Mouse (Mus musculus) cerebellum, postnatal 25 days (tissue): ENCODE results near the gene Abtb2.
A peak's percentile ranks its signal among the peaks of the same experiment; 100 is the strongest.

Source experiments
- DNase-seq, 2 experiments: peaks; one replicate each; pipeline ENCODE4 v3.0.0; 2021; ENCODE audit warnings: mixed read lengths in 2 of 2

Abtb2 gene

GRCm38 (mm10) chr2:103586423-103586822 is 20.3 kb downstream of the Abtb2 start:
- no peak for DNase-seq

DNA sequence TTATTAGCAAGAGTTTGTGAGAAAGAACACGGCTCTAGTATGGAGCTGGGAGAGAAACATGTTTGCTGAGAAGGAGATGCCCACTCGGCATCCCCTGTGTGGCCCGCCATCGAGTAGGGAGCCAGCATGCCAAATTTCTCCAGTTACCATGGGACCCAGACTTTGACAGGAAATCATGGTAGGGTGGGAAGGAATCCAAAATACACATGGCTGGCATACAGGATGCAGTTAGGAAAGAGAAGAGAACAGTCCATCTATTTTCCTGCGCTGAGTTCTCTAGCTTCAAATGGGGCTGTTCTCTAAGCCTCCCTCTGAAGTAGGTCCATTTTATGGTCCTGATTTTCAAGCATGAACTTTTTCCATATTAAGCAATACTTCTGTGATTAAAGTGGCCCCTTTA is 22.7 kb downstream of the Abtb2 start:
- no peak for DNase-seq

- no peak for DNase-seq
Measured at GRCm38 (mm10) chr2:103589400-103589799, 23.3 kb downstream of the Abtb2 start.

DNA sequence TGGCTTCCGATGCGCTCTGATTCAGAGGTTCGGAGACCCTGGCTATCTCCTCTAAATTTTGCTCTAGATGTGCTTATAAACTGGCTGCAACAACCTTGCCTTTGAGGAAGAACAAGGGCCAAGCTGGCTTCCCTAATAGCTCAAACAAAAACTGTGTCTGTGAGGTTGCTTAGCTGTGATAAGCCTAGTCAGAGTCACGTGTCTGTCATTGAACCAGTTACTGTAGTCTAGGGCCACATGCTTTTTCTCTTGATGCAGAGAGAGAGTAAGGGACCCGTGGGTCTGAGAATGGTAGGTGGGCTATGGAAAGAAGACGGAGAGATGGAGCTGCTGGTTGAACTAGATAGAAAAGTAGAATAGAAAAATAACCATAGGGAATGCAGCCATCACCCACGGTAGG is 24.5 kb downstream of the Abtb2 start:
- DNase-seq: no peak

DNA sequence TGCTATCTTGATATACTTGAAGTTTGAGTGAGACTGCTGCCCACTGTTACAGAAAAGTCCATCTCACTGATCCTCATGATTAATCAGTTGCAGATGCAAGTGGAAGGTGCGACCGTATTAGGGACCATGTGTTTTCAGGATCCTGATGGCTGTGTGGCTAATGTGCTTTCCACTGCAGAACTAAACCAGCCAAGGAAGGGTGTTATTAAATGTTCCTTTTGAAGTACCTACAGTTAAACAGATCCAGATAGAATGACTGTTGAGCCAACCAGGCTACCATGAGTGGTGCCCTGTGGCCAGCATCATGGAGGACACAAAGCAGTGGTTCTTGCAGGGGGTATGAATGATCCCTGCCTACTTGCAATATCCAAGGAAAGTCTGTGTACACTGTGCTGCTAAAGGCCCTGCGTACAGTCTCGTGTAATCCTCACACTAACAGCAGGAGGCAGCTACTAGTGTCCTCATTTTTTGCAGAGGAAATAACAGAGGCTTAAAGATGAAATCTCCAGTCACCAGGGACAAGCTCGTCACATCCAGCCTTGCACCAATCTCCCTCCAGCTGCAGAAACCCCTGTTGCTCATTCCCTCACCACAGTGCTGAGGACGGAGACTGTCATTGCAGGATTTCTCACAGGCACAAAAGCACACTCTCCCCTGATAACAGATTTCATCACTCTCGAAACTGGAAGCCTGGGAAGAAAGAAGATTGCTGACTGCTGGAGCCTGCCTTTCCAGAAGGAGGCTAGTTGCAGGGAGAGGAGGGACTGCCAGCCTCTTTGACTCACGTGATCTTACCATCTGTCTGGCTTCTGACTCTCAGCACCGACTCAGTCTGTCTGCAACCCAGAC is 25.9 kb downstream of the Abtb2 start:
- peak in 1 of 2 experiments; percentile 69 for DNase-seq

DNA sequence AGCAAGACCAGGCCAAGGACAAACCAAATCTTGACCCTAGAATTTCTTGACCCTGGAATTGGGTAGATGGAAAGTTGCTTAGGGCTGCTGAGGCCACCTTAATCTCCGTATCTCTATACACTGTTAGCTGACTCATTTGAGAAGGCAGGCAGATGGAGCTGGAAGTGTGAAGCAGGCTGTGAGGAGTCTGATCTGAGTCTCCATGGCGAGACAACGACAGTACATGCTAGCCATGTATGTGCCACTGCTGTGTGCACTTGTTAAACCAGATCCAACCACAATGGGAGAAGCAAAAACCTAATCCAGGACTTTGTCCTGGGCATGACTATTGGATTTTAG is 26.4 kb downstream of the Abtb2 start:
- peak in 1 of 2 experiments; percentile 70 for DNase-seq

- DNase-seq: no peak
Measured at GRCm38 (mm10) chr2:103594592-103595011, 28.5 kb downstream of the Abtb2 start.

DNA sequence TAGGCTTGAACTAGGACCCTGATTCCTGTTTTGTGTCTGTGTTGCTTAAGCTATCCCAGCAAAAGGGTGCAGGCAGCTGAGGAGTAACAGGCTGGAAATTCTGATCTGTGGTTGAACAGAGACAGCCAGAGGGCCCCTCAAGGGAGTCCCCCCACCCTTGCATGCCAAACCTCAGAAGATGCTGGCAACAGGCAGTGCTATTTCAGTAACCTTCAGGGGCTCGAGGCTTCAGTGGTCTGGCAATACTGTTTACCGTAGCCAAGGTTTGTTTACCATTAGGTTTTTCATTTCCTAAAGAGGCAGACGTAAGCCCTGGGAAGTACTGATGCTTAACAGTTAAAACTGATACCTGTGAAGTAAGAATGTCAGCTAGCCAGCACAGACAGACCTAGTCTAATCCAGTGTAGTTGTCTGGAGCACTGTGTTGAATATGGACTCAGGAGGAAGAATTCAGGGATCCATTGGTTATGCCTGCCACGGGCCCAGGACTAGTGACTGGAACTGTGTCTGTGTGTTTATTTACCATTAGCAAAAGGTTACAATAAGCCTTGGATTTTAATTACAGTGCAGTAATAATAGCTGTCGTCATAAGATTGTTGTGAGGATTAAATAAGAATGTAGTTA is 29.0 kb downstream of the Abtb2 start:
- DNase-seq: no peak

- DNase-seq: no peak
Measured at GRCm38 (mm10) chr2:103599296-103599695, 33.2 kb downstream of the Abtb2 start.

DNA sequence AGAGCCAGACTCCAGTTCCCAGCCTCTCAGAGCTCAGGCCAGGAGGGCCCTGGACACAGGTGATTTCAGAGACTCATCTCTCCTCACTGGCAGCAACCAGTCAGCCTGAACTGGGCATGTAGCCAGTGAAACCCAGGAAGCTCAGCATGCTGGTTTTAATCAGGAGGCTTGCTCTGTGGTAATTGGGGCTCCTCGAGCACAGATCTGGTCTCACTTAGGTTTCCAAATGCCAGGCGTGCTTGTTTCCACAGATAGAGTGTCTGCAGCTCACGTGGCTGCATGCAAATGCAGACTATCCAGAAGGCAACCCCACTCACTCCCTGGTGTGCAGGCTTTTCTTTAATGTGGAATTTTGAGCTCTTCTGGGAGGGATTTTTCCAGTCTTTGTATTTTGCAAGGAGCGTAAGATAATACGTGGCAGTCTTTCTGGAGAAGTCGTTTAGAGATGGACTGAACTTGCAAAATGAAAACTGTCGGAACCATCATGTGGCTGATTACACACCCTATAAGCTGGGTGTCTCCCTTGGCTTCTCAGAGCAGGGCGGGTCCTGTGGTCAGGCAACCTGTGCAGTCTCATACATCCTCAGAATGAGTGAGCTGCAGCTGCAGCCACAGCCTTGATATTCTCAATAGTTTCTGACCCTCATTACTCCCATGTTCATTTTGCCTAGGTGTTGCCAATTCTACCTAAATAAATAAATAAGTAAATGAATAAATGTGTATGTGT is 34.2 kb downstream of the Abtb2 start:
- peak; percentile 54 to 68 for DNase-seq

- DNase-seq: no peak
Measured at GRCm38 (mm10) chr2:103601126-103601525, 35.0 kb downstream of the Abtb2 start.

GRCm38 (mm10) chr2:103601531-103601930 is 35.4 kb downstream of the Abtb2 start:
- no peak for DNase-seq

DNA sequence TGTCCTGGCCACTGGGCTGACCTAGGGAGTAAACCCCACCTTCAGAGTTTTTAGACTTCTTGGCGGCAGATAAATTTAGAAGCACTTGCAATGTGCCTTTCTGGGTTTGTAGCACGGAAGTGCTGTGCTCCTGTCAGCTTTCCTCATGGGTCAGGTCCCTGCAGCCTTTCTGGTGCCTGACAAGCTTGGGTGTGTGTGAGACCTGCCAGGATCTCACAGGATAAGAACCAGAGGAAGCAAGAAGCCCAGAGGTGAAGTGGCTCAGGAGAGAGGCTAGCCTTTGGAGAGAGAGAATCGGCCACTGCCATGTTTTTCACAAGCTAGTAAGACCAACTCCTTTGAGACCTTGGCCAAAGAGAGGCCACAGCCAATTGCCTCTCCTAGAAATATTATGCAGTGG is 37.1 kb downstream of the Abtb2 start:
- no peak for DNase-seq

DNA sequence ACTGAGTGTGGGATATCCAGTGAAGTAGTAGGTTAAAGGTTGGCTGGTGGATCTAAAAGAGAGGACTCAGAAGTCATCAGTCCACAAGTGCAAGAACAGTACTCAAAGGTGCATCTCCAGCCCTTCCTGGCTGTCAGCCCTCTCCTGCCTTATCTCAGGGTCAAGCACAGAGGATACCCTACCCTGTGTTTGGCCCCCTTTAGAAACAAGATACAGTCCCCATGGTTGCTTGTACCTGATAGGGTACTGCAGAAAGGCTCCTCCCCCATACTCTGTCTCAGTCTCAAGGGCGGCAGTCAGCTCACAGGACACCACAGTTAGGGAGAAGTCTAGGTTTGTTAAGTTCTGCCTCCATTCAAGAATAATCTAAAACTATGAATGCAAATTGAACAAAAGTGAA is 37.8 kb downstream of the Abtb2 start:
- DNase-seq: no peak

GRCm38 (mm10) chr2:103605805-103606498 is 39.8 kb downstream of the Abtb2 start:
- no peak for DNase-seq

GRCm38 (mm10) chr2:103607926-103608325 is 41.8 kb downstream of the Abtb2 start:
- peak; percentile 67 to 74 for DNase-seq

- DNase-seq: no peak
Measured at GRCm38 (mm10) chr2:103608947-103609346, 42.8 kb downstream of the Abtb2 start.

DNA sequence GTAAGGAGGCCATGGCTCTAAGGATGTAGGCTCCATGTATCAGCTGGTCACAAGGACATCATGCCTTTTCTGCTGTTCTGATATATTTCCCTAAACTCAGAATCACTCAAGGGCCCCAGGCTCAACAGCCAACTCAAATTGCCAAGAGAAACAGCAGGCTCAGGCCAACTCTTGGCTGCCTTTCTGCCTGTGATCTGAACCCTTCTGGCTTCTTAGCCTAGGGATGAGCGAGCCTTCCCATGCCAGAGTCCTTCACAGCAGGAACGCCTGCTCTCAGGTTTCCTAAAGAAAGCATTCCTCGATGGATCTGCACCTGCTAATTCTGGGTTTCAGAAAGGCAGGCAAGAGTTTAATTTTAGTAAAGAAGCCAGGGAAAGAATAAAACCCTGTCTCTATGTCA is 43.4 kb downstream of the Abtb2 start:
- peak; percentile 85 to 88 for DNase-seq

DNA sequence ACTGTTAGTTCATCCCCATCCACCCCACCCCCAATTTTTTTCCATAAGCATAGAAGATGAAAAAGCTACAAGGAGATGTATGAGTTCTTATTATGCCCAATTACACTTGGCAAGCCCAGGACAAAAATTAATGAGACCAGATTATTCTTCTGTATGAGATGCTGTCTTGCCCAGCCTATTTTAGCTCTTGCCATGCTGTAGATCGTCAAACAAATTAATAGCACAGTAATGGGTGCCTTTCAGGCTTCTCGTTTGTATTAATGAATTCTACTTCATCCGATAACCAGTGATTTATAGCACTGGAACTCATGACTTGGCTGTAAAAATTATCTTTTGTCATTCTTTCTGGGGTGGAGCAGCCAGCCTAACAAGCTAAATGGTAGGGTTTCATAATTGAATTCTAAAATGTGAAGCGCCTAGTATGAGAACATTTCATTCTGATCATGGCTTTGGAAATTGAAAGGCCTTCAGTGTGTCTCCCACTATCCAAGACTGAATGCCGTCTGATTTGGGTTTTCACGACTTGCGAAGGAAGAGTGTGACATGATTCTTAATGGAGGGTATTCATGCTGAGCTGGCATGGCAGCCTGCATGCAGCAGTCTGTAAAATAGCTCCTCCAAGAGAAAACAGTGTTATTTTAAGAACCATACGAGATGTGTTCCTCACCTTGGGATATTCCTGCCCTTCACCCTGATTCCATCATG is 44.9 kb downstream of the Abtb2 start:
- no peak for DNase-seq

DNA sequence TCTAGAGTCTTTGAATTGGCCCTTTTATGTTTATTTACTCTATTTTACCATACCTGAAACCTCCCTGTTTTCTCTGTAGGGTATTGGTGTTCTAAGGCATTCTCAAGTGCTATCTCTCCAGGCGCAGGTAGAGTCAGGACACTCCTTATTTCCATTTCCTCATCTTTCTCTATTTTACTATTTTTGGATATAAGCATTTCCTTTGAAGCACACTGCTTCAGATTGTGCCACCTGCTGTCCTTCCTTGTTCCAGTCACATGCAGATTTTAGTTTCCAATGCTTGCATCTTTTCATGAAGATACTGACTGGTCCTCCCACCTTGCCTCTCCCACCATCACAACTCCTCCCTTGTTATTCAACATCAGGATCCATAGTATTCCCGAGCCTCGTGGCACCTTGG is 47.8 kb downstream of the Abtb2 start:
- DNase-seq: no peak

DNA sequence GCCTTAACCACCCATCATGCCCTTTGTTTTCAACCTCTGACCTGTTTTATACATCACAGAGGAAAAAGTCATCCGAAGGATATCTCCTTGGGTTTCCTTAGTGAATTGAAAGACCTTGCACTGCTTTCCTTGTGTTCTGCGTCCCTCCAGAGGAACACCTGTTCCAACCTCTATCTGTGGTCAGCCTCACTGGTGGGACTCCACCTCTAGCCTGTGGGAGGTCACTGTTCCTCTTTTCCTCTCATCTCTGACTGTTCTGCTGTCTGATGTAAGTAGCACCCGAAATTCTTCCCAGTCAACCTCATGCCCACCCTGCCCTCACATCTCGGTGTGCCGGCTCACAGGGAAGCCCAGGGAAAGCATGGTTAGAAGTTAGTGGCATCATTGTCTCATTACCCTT is 48.9 kb downstream of the Abtb2 start:
- no peak for DNase-seq

DNA sequence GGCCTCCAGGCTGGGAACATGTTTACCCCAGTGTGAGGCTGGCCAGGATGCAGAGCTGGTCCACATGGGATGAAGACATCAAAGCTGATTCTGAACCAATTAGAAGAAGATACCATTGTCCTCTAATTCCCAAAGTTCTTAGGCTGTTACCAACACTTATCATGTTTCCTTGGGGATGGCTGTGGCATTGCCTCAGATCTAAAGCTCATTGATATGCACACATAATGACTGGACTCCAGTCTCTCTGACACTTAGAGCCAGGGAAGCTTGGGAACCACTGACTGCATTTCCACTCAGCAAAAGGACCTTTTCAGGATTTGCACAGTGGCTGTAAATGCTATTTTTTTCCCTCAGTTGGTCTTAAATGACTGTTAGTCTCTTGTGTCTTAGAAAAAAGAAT is 52.3 kb downstream of the Abtb2 start:
- no peak for DNase-seq

GRCm38 (mm10) chr2:103622950-103623349 is 56.8 kb downstream of the Abtb2 start:
- DNase-seq: no peak
